Mouse (Mus musculus) embryonic facial prominence, embryonic 10.5 days (tissue): ENCODE measurements around the gene Olfr643. TPM values are rescaled to one million over a fixed set of nuclear protein-coding genes. Genes with fewer than 3 reads are reported as not detected.

Experiments
- DNase-seq: peaks from one replicate; pipeline ENCODE4 v3.0.0-alpha.2; 2017; ENCODE audit warnings: low spot score
- H3K27ac ChIP-seq: fragments of 300-500 bp; sonication (generic); replicated peaks from 2 replicates; pipeline ENCODE4 v1.5.1; 2016; ENCODE audit warnings: mild to moderate bottlenecking
- H3K27me3 ChIP-seq: fragments of 300-500 bp; sonication (generic); replicated peaks from 2 replicates; pipeline ENCODE4 v1.6.1; 2016; ENCODE audit warnings: low read depth, mild to moderate bottlenecking; ENCODE audit not compliant: poor library complexity, severe bottlenecking
- H3K36me3 ChIP-seq: fragments of 300-500 bp; sonication (generic); replicated peaks from 2 replicates; pipeline ENCODE4 v1.6.1; 2016; ENCODE audit warnings: mild to moderate bottlenecking, moderate library complexity
- H3K4me1 ChIP-seq: fragments of 300-500 bp; sonication (generic); 2 replicates; pipeline ENCODE4 v1.6.1; 2016
- H3K4me3 ChIP-seq: fragments of 300-500 bp; sonication (generic); 2 replicates; pipeline ENCODE4 v1.5.1; 2016; ENCODE audit warnings: mild to moderate bottlenecking, moderate library complexity
- H3K9me3 ChIP-seq: fragments of 300-500 bp; sonication (generic); 2 replicates; pipeline ENCODE4 v1.6.1; 2016; ENCODE audit warnings: mild to moderate bottlenecking
- WGBS: fragments of 180-500 bp; shearing (Covaris S2); methylation state at CpG from one replicate; pipeline ENCODE4 v1.1.7; 2016; 5-methylcytosine and 5-hydroxymethylcytosine counted together
- polyA plus RNA-seq: library from polyadenylated mRNA; unstranded; fragments of >200 nt; fragmentation: Nextera tagmentation; extraction: Ambion mirVana; gene quantifications from 2 replicates; pipeline ENCODE4 v1.2.1, GENCODE M21; 2016

Gene Olfr643
- polyA plus RNA-seq: not detected in 2 replicates

GRCm38 (mm10) chr7:104137305-104137704, at the start of gene Olfr643:
Gene Olfr643 (minus strand): TSS chr7:104137405.
- WGBS: 87% methylated on average over 5 of the region's 5 CpGs

GRCm38 (mm10) chr7:104183292-104183691, 46.1 kb upstream of the Olfr643 start, which contains the start of gene Olfr648:
Gene Olfr648 (minus strand): TSS chr7:104183392.
- no peak for DNase-seq
- WGBS: 88% methylated on average over 2 of the region's 2 CpGs
- Histone ChIP-seq H3K4me1 (no peaks in the 10 kb centered on the region), H3K4me3 (no peak within 1 kb of the TSS), H3K27me3 (no peaks in the 10 kb centered on the region), H3K27ac (no peak within 1 kb of the TSS), H3K9me3 (no peaks in the 10 kb centered on the region), H3K36me3 (no peaks in the 10 kb centered on the region)

More at GRCm38 (mm10) chr7:104137305-104137704, at the start of gene Olfr643:
- H3K27ac ChIP-seq: no peak within 1 kb of the TSS
- no peaks in the 10 kb centered on the region for H3K9me3 ChIP-seq
- no peak within 1 kb of the TSS for H3K4me3 ChIP-seq
- DNase-seq: no peak
- no peaks in the 10 kb centered on the region for H3K27me3 ChIP-seq
- H3K36me3 ChIP-seq: no peaks in the 10 kb centered on the region
- H3K4me1 ChIP-seq: no peaks in the 10 kb centered on the region

- no peak for DNase-seq
- Histone ChIP-seq H3K36me3 (no peaks in the 10 kb centered on the region), H3K4me3 (no peak overlapping the region), H3K4me1 (no peaks in the 10 kb centered on the region), H3K27me3 (no peaks in the 10 kb centered on the region), H3K9me3 (no peaks in the 10 kb centered on the region), H3K27ac (no peak overlapping the region)
- WGBS: 88% methylated on average over 1 of the region's 1 CpGs
Observed at GRCm38 (mm10) chr7:104179074-104179473, 41.9 kb upstream of the Olfr643 start.

- H3K9me3 ChIP-seq: no peaks in the 10 kb centered on the region
- DNase-seq: no peak
- H3K4me1 ChIP-seq: no peaks in the 10 kb centered on the region
- H3K4me3 ChIP-seq: no peak overlapping the region
- 69% methylated on average over 5 of the region's 5 CpGs for WGBS
- H3K27ac ChIP-seq: no peak overlapping the region
- no peaks in the 10 kb centered on the region for H3K36me3 ChIP-seq
- no peaks in the 10 kb centered on the region for H3K27me3 ChIP-seq
Observed at GRCm38 (mm10) chr7:104178422-104179054, 41.3 kb upstream of the Olfr643 start.

DNA sequence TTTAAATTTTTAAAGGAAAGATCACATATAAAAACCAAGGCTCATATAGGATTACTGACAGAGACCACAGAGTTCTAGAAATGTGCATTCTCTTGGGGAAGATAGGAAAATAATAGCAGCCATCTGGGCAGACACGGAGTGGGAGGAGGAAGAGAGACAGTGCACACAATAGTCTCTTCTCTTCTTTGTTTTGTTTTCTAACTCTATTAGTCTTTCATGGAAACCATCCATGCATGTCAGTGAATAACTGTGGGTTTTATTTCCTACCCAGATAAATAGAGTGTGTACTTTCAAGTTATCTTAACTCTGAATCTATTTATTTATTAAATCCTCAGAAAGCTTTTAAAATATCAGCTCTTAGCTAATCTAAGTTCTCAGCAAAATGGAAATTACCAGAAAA, 37.9 kb upstream of the Olfr643 start:
- H3K4me1 ChIP-seq: no peaks in the 10 kb centered on the region
- no peaks in the 10 kb centered on the region for H3K27me3 ChIP-seq
- DNase-seq: no peak
- no peak overlapping the region for H3K27ac ChIP-seq
- no peaks in the 10 kb centered on the region for H3K36me3 ChIP-seq
- 42% methylated on average over 1 of the region's 1 CpGs for WGBS
- H3K4me3 ChIP-seq: no peak overlapping the region
- no peaks in the 10 kb centered on the region for H3K9me3 ChIP-seq

GRCm38 (mm10) chr7:104169634-104170204, 32.5 kb upstream of the Olfr643 start:
- no peaks in the 10 kb centered on the region for H3K4me1 ChIP-seq
- no peak overlapping the region for H3K27ac ChIP-seq
- H3K27me3 ChIP-seq: no peaks in the 10 kb centered on the region
- H3K36me3 ChIP-seq: no peaks in the 10 kb centered on the region
- no peaks in the 10 kb centered on the region for H3K9me3 ChIP-seq
- 83% methylated on average over 6 of the region's 6 CpGs for WGBS
- no peak for DNase-seq
- H3K4me3 ChIP-seq: no peak overlapping the region

DNA sequence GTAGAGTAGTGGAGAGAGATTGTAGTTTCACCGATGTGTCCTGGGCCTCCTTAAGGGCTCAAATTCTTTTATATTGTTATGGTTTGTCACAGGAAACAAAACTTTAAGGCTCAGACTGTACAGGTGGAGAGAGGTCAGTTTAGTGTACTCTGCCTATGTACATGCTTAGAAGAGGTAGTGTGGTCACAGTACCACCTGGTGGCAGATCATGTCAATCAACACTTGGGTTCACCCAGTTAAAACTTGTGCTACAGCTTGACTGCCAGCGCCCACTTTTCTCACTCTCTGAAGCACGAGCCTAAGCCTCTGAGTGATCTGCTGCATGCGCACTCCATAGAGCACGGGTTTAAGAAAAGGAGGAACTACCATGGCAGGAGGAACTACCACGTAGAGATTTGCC, 29.9 kb upstream of the Olfr643 start:
- no peak overlapping the region for H3K27ac ChIP-seq
- H3K4me1 ChIP-seq: no peaks in the 10 kb centered on the region
- 84% methylated on average over 6 of the region's 6 CpGs for WGBS
- no peaks in the 10 kb centered on the region for H3K9me3 ChIP-seq
- H3K36me3 ChIP-seq: no peaks in the 10 kb centered on the region
- H3K27me3 ChIP-seq: no peaks in the 10 kb centered on the region
- H3K4me3 ChIP-seq: no peak overlapping the region
- DNase-seq: no peak

- Histone ChIP-seq H3K36me3 (no peaks in the 10 kb centered on the region), H3K27me3 (no peaks in the 10 kb centered on the region), H3K4me3 (no peak within 1 kb of the TSS), H3K27ac (no peak within 1 kb of the TSS), H3K9me3 (no peaks in the 10 kb centered on the region), H3K4me1 (no peaks in the 10 kb centered on the region)
- 82% methylated on average over 2 of the region's 2 CpGs for WGBS
- DNase-seq: no peak
Observed at GRCm38 (mm10) chr7:104150456-104150855, 13.3 kb upstream of the Olfr643 start, which contains the start of gene Ubqlnl. Gene Ubqlnl (minus strand): TSS chr7:104150556.

- H3K27me3 ChIP-seq: no peaks in the 10 kb centered on the region
- no peaks in the 10 kb centered on the region for H3K4me1 ChIP-seq
- DNase-seq: no peak
- WGBS: 79% methylated on average over 3 of the region's 3 CpGs
- H3K36me3 ChIP-seq: no peaks in the 10 kb centered on the region
- no peak within 1 kb of the TSS for H3K4me3 ChIP-seq
- no peak within 1 kb of the TSS for H3K27ac ChIP-seq
- no peaks in the 10 kb centered on the region for H3K9me3 ChIP-seq
Observed at GRCm38 (mm10) chr7:104143179-104143578, 6.0 kb upstream of the Olfr643 start, which contains the start of gene Ubqln3. Gene Ubqln3 (minus strand): TSS chr7:104143279.

- no peaks in the 10 kb centered on the region for H3K4me1 ChIP-seq
- H3K36me3 ChIP-seq: no peaks in the 10 kb centered on the region
- WGBS: 90% methylated on average over 5 of the region's 5 CpGs
- DNase-seq: no peak
- H3K27ac ChIP-seq: no peak within 1 kb of the TSS
- 0 out of 2 replicates have a peak, but pooled peaks cover 10% of the 10 kb centered on the region for H3K9me3 ChIP-seq
- no peaks in the 10 kb centered on the region for H3K27me3 ChIP-seq
- H3K4me3 ChIP-seq: no peak within 1 kb of the TSS
Observed at GRCm38 (mm10) chr7:104129726-104130125, 7.5 kb downstream of the Olfr643 start, which contains the start of gene Ubqln5. Gene Ubqln5 (minus strand): TSS chr7:104129826.

DNA sequence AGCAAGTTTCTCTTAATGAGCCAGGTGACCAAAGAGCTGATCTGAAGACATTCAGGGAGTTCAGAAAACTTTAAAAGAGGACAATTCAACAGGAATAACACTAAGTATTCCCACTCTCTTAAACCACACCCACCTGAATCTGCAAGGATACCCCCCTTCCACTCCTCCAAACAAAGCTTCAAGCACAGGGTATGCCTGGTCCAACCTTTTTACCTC, 32.5 kb downstream of the Olfr643 start, which contains the start of gene Olfr646:
Gene Olfr646, plus strand, starts transcription at position 117 of the 216 bp plus-strand sequence.
- H3K36me3 ChIP-seq: no peaks in the 10 kb centered on the region
- no peak within 1 kb of the TSS for H3K27ac ChIP-seq
- H3K9me3 ChIP-seq: no peaks in the 10 kb centered on the region
- DNase-seq: no peak
- H3K4me3 ChIP-seq: no peak within 1 kb of the TSS
- H3K4me1 ChIP-seq: no peaks in the 10 kb centered on the region
- H3K27me3 ChIP-seq: no peaks in the 10 kb centered on the region

DNA sequence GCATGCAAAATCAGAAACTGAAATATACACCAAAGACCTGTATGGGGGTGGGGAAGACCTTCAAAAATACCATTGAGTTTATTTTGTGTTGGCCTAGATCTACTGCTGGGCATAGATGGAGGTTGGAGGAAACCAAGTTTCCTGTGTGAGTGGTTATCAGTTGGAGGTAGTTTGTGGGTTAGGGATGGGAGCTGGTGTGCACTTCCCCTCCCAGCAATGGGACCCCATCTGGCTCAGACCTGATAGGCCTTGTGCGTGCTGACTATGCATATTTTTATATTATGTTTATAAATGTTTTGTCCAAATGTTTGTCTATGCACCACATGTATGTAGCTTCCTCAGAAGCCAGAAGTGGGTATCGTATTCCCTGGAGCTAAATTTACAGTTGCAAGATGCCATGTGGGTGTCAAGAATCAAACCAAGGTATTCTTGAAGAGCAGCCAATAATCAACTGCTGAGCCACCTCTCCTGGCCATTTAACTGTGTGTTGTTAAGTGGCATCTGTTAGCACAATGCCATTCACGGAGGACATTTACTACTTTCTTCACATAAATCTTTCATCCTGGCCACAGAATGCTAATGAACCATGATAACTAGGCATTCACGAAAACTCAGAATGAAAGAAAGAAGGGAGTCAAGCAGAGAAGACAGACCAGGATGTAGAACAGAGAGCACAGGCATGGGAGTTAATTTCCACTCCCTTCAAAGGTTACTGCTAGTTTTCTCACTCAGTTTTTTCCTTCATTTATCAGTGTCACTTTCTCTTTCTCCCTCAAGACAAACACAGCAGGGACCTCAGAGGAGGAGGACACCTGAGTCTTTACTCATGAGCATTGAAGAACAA, 33.1 kb downstream of the Olfr643 start:
- Histone ChIP-seq H3K4me3 (no peak overlapping the region), H3K27me3 (no peaks in the 10 kb centered on the region), H3K9me3 (no peaks in the 10 kb centered on the region), H3K4me1 (no peaks in the 10 kb centered on the region), H3K36me3 (no peaks in the 10 kb centered on the region), H3K27ac (no peak overlapping the region)
- DNase-seq: no peak
- WGBS: 81% methylated on average over 4 of the region's 4 CpGs

DNA sequence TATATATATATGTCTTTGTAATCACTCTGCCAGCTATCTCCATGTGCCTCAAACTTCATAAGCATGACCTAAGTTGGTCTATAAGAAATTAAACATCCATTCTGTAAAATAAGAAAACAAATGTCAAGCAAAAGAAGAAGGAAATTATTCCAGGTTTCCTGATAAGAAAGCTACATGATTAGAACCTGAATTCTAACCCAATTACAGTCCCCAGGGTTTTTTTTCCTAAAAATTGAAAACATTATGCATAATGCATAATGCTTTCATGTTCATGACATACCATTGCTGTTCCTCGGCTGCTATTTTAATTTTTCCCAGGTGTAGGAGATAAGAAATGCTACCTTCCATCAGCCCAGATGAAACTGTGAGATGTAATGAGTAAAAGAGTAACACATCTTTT, 51.8 kb downstream of the Olfr643 start, which contains the start of gene Olfr645:
Gene Olfr645, minus strand, starts transcription at position 101 of the 400 bp plus-strand sequence.
- WGBS: 74% methylated on average over 1 of the region's 1 CpGs
- H3K36me3 ChIP-seq: no peaks in the 10 kb centered on the region
- no peaks in the 10 kb centered on the region for H3K27me3 ChIP-seq
- H3K4me1 ChIP-seq: no peaks in the 10 kb centered on the region
- no peak for DNase-seq
- no peak within 1 kb of the TSS for H3K4me3 ChIP-seq
- H3K27ac ChIP-seq: no peak within 1 kb of the TSS
- no peaks in the 10 kb centered on the region for H3K9me3 ChIP-seq
